Mouse (Mus musculus) midbrain, postnatal 0 days (tissue): Measurements from ENCODE around the gene Aldh1a1. TPM values are rescaled to one million over a fixed set of nuclear protein-coding genes. Genes with fewer than 3 reads are reported as not detected.

Experiments used
- ATAC-seq: fragments of 200-750 bp; cut with Nextera tagmentation; 2 replicates; pipeline ENCODE4 v1.8.0; 2017; ENCODE audit warnings: moderate number of reproducible peaks, mild to moderate bottlenecking, moderate TSS enrichment, moderate library complexity; ENCODE audit not compliant: low FRiP score
- DNase-seq: peaks from one replicate; pipeline ENCODE4 v3.0.0-alpha.2; 2015; ENCODE audit warnings: low spot score
- H3K27ac ChIP-seq: fragments of 300-500 bp; sonication (generic); 2 replicates; pipeline ENCODE4 v1.5.1; 2014; ENCODE audit warnings: low read depth, mild to moderate bottlenecking, low read length, mixed read lengths
- H3K27me3 ChIP-seq: fragments of 300-500 bp; sonication (generic); 2 replicates; pipeline ENCODE4 v1.6.1; 2014; ENCODE audit warnings: low read length, control low read depth, mixed read lengths; ENCODE audit not compliant: insufficient read depth
- H3K36me3 ChIP-seq: fragments of 300-500 bp; sonication (generic); 2 replicates; pipeline ENCODE4 v1.6.1; 2014; ENCODE audit warnings: low read length, control low read depth, mixed read lengths; ENCODE audit not compliant: insufficient read depth
- H3K4me1 ChIP-seq: fragments of 300-500 bp; sonication (generic); 2 replicates; pipeline ENCODE4 v1.6.1; 2014; ENCODE audit warnings: mild to moderate bottlenecking, control low read depth, antibody characterized with exemption, low read length, mixed read lengths; ENCODE audit not compliant: insufficient read depth
- H3K4me2 ChIP-seq: fragments of 300-500 bp; sonication (generic); 2 replicates; pipeline ENCODE4 v1.6.1; 2014; ENCODE audit warnings: low read depth, mild to moderate bottlenecking, low read length, mixed read lengths; ENCODE audit not compliant: poor library complexity, severe bottlenecking
- H3K4me3 ChIP-seq: fragments of 300-500 bp; sonication (generic); 2 replicates; pipeline ENCODE4 v1.5.1; 2014; ENCODE audit warnings: low read depth, mild to moderate bottlenecking, low read length, moderate library complexity
- H3K9ac ChIP-seq: fragments of 300-500 bp; sonication (generic); replicated peaks from 2 replicates; pipeline ENCODE4 v1.6.1; 2014; ENCODE audit warnings: mild to moderate bottlenecking, low read length, moderate library complexity, mixed read lengths; ENCODE audit not compliant: poor library complexity, severe bottlenecking
- H3K9me3 ChIP-seq: fragments of 300-500 bp; sonication (generic); 2 replicates; pipeline ENCODE4 v1.6.1; 2016; ENCODE audit warnings: low read length, control low read depth
- CTCF ChIP-seq: IDR thresholded peaks from 2 replicates; pipeline ENCODE4 v1.5.1; 2016; ENCODE audit warnings: antibody characterized with exemption, mild to moderate bottlenecking
- WGBS: fragments of 180-500 bp; shearing (Covaris S2); extraction: QIAGEN DNeasy Blood & Tissue Kit; methylation state at CpG from one replicate; pipeline ENCODE4 v1.1.7; 2014; 5-methylcytosine and 5-hydroxymethylcytosine counted together
- polyA plus RNA-seq: library from polyadenylated mRNA; unstranded; fragments of >200 nt; fragmentation: Nextera tagmentation; extraction: Ambion mirVana; gene quantifications from 2 replicates; pipeline ENCODE4 v1.2.1, GENCODE M21; 2015
- total RNA-seq: library from RNA; depleted of rRNA; stranded (reverse); fragments of >200 nt; gene quantifications from 2 replicates; pipeline ENCODE4 v1.2.3, GENCODE M21; 2014

Aldh1a1 gene
- total and polyA plus RNA-seq, 2 experiments from 2014 or later, result 18.1 to 22.0 TPM

DNA sequence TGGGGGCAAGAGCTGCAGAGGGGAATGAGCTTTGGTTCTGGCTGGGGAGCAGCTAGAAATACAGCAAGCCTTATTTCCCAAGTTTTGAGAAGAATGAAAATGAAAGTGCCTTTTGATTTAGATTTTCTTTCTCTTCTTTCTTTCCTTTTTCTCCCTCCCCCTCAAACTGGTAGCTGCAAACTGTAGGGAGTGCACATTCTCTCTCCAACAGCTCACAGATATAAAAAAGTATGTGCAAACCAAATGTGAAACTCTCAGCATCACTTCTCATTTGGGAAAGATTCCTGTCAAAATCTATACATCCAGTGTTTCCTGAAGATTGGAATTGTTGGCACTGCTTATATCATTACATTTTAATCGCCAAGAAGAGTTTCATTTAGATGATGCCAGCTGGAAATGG is 110.7 kb downstream of the Aldh1a1 start:
- no peak overlapping the region for H3K9ac ChIP-seq
- no peak for TF ChIP-seq CTCF
- H3K36me3 ChIP-seq, result no peaks in the 10 kb centered on the region
- H3K4me2 ChIP-seq, result no peak overlapping the region
- no peak overlapping the region for H3K27ac ChIP-seq
- H3K27me3 ChIP-seq, result no peaks in the 10 kb centered on the region
- no peaks in the 10 kb centered on the region for H3K9me3 ChIP-seq
- DNase-seq (no peak), ATAC-seq (no peak)
- H3K4me3 ChIP-seq, result no peak overlapping the region
- no peaks in the 10 kb centered on the region for H3K4me1 ChIP-seq
- 76% methylated on average over 1 of the region's 1 CpGs for WGBS

DNA sequence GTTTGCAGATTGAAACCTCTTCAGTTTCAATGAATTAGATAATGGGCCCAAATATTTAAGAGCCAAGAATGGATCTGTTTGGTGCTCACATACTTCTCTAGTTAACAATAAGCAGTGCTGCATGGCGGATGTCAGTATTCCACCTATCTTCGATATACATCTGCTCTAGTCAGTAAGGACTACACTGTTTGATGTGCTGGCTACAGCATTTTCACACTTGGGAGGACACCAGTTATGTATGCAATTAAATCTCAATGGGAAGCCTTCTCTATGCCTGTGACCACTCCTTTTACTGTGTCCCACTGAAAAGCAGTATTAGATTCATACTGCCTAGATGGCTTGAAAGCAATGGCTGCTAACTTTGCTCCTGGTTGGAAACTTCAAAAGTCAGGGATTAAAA is 111.4 kb downstream of the Aldh1a1 start:
- Histone ChIP-seq H3K4me3 (no peak overlapping the region), H3K36me3 (no peaks in the 10 kb centered on the region), H3K4me2 (no peak overlapping the region), H3K4me1 (no peaks in the 10 kb centered on the region), H3K27me3 (no peaks in the 10 kb centered on the region), H3K9ac (no peak overlapping the region), H3K9me3 (no peaks in the 10 kb centered on the region), H3K27ac (no peak overlapping the region)
- 83% methylated on average over 2 of the region's 2 CpGs for WGBS
- DNase-seq, result no peak
- TF ChIP-seq CTCF, result no peak
- ATAC-seq, result no peak

DNA sequence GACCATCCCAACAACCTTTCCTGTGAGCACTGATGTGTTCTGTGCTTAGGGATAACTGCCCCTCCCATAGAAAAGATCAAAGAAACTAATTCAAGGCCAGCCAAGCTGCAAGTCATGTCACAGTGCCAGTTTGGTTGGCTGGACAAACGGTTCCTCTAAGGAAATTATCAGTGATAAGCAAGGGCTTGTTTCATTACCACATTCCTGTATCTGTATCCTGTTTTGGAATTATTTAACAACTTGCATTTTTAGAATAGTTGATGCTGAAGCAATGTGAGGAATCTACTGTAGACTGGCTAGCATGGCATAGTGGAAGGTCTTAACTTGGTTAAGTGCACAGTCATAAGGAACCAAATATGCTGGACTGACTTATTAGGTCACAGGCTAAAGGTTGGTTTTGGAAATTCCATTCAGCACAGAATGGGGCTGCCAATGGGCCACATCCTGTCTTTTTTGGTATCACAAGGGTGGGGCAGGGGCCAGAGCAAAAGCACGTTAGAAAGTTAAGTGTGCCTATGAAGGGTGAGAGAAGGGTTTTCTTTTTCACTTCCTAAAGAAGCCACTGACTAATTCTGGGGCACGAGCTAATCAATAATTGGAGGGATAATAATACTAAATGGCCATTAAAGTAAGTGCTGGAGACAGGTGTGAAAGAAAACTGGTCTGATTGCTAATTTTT is 121.9 kb downstream of the Aldh1a1 start:
- Histone ChIP-seq H3K27ac (no peak overlapping the region), H3K36me3 (no peaks in the 10 kb centered on the region), H3K9me3 (no peaks in the 10 kb centered on the region), H3K4me3 (no peak overlapping the region), H3K9ac (no peak overlapping the region), H3K4me1 (no peaks in the 10 kb centered on the region), H3K27me3 (no peaks in the 10 kb centered on the region), H3K4me2 (no peak overlapping the region)
- no peak for TF ChIP-seq CTCF
- no peak for DNase-seq
- 75% methylated on average over 3 of the region's 3 CpGs for WGBS
- no peak for ATAC-seq

DNA sequence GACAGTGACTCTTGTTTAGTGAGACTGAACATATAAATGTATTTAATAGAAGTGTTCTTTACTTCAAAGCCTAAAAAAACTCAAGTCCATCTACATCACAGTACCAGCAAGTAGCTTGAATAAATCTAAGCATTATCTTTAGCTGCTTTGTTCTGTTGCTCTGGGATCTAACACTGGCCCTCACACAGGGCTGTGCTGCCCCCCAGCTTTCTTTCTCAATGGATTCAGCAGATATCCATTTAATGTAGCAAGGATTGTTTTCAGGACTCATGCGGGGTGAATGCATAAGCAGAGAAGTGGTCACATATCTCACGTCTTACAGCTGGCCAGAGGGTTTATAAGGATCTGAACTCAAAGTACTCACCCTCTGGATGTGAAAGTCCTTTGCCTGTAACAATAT is 129.9 kb downstream of the Aldh1a1 start:
- Histone ChIP-seq H3K4me1 (no peaks in the 10 kb centered on the region), H3K4me2 (no peak overlapping the region), H3K27me3 (no peaks in the 10 kb centered on the region), H3K9ac (no peak overlapping the region), H3K27ac (no peak overlapping the region), H3K36me3 (no peaks in the 10 kb centered on the region), H3K4me3 (no peak overlapping the region), H3K9me3 (no peaks in the 10 kb centered on the region)
- DNase-seq, result no peak
- 25% methylated on average over 2 of the region's 2 CpGs for WGBS
- ATAC-seq, result no peak
- no peak for TF ChIP-seq CTCF

DNA sequence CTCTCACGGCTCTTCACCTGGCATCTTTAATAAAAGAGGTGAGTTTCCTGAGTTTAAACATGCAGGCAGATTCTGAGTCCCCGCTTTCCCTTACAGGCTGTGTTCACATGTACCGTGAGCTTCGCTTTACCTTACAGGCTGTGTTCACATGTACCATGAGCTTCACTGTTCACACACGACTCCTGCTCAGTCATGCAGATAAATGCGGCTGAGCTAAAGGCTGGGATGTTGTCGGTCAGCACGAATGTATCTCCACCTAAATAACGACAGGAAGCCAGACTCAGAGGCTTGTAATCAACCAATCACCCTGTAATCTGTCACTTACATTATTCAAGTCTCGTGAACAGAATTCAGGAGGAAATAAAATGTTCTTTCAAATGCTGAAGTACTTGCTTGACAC is 130.9 kb downstream of the Aldh1a1 start:
- Histone ChIP-seq H3K36me3 (no peaks in the 10 kb centered on the region), H3K4me1 (no peaks in the 10 kb centered on the region), H3K4me3 (no peak overlapping the region), H3K27me3 (no peaks in the 10 kb centered on the region), H3K4me2 (no peak overlapping the region), H3K27ac (no peak overlapping the region), H3K9me3 (no peaks in the 10 kb centered on the region), H3K9ac (no peak overlapping the region)
- ATAC-seq, result no peak
- no peak for DNase-seq
- TF ChIP-seq CTCF, result no peak
- 60% methylated on average over 10 of the region's 10 CpGs for WGBS

DNA sequence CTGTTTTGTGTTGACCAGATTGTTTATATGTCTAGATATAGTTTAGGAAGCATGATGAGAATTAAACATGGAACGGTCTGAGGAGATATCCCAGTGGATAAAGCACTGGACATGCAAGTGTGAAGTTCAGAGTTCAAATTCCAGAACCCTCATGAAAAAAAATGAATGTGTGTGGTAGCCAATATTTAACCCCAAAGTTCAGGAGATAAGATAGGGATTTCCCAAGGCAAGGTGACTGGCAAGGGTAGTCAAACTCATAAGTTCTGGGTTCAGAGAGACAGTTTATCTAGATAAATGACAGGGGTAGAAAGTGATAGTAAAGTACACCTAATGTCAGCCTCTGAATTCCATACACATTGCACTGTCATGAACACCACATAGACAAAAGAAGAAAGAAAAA is 138.5 kb downstream of the Aldh1a1 start:
- no peak for TF ChIP-seq CTCF
- ATAC-seq (no peak), DNase-seq (no peak)
- H3K4me3 ChIP-seq, result no peak overlapping the region
- H3K9me3 ChIP-seq, result no peaks in the 10 kb centered on the region
- H3K36me3 ChIP-seq, result no peaks in the 10 kb centered on the region
- WGBS, result 95% methylated on average over 1 of the region's 1 CpGs
- H3K9ac ChIP-seq, result no peak overlapping the region
- no peak overlapping the region for H3K4me2 ChIP-seq
- H3K4me1 ChIP-seq, result no peaks in the 10 kb centered on the region
- no peaks in the 10 kb centered on the region for H3K27me3 ChIP-seq
- H3K27ac ChIP-seq, result no peak overlapping the region
